Mouse (Mus musculus) kidney, embryonic 16.5 days (tissue): ENCODE data around the gene Zscan5b. TPM values are rescaled to one million over a fixed set of nuclear protein-coding genes. Genes with fewer than 3 reads are reported as not detected.
A peak's percentile ranks its signal among the peaks of the same experiment; 100 is the strongest.
"Not testable (repeated sequence)": the region's sequence is repeated elsewhere in the genome, so short reads cannot be mapped to it uniquely, and the experiment has no call there.

ENCODE experiments used
- ATAC-seq: fragments of 200-750 bp; cut with Nextera tagmentation; 2 replicates; pipeline ENCODE4 v1.8.0; 2017; ENCODE audit warnings: moderate TSS enrichment; ENCODE audit not compliant: low FRiP score, low TSS enrichment
- H3K27ac ChIP-seq: fragments of 300-500 bp; sonication (generic); 2 replicates; pipeline ENCODE4 v1.5.1; 2014; ENCODE audit warnings: low read length
- H3K27me3 ChIP-seq: fragments of 300-500 bp; sonication (generic); 2 replicates; pipeline ENCODE4 v1.6.1; 2014; ENCODE audit warnings: low read length, control low read depth, mixed read lengths; ENCODE audit not compliant: insufficient read depth
- H3K36me3 ChIP-seq: fragments of 300-500 bp; sonication (generic); 2 replicates; pipeline ENCODE4 v1.6.1; 2014; ENCODE audit warnings: low read length, control low read depth, mixed read lengths; ENCODE audit not compliant: insufficient read depth
- H3K4me1 ChIP-seq: fragments of 300-500 bp; sonication (generic); 2 replicates; pipeline ENCODE4 v1.6.1; 2014; ENCODE audit warnings: low read length, control low read depth, mixed read lengths; ENCODE audit not compliant: insufficient read depth
- H3K4me2 ChIP-seq: fragments of 300-500 bp; sonication (generic); replicated peaks from 2 replicates; pipeline ENCODE4 v1.6.1; 2014; ENCODE audit warnings: low read depth, low read length
- H3K4me3 ChIP-seq: fragments of 300-500 bp; sonication (generic); 2 replicates; pipeline ENCODE4 v1.5.1; 2014; ENCODE audit warnings: mild to moderate bottlenecking, low read length
- H3K9ac ChIP-seq: fragments of 300-500 bp; sonication (generic); replicated peaks from 2 replicates; pipeline ENCODE4 v1.6.1; 2014; ENCODE audit warnings: low read length
- H3K9me3 ChIP-seq: fragments of 300-500 bp; sonication (generic); 2 replicates; pipeline ENCODE4 v1.6.1; 2016; ENCODE audit warnings: low read length, control low read depth
- WGBS: fragments of 180-500 bp; shearing (Covaris S2); extraction: QIAGEN DNeasy Blood & Tissue Kit; methylation state at CpG from one replicate; pipeline ENCODE4 v1.1.7; 2014; 5-methylcytosine and 5-hydroxymethylcytosine counted together
- polyA plus RNA-seq: library from polyadenylated mRNA; unstranded; fragments of >200 nt; fragmentation: Nextera tagmentation; extraction: Ambion mirVana; gene quantifications from 2 replicates; pipeline ENCODE4 v1.2.1, GENCODE M21; 2015

The Zscan5b gene
- polyA plus RNA-seq, 1 experiment from 2014 or later = not detected

- not testable (repeated sequence) for H3K27me3 ChIP-seq, H3K27ac ChIP-seq, H3K9me3 ChIP-seq, ATAC-seq, H3K36me3 ChIP-seq, H3K4me2 ChIP-seq, H3K9ac ChIP-seq, H3K4me1 ChIP-seq, H3K4me3 ChIP-seq
- WGBS = 59% methylated on average over 8 of the region's 8 CpGs
These were observed 6.4 kb downstream of the Zscan5b start for GRCm38 (mm10) chr7:6228491-6228890.

- no peaks in the 10 kb centered on the region for H3K36me3 ChIP-seq
- no peaks in the 10 kb centered on the region for H3K27me3 ChIP-seq
- no peak overlapping the region for H3K4me2 ChIP-seq
- no peak overlapping the region for H3K9ac ChIP-seq
- no peak for ATAC-seq
- 56% methylated on average over 11 of the region's 11 CpGs for WGBS
- no peak overlapping the region for H3K4me3 ChIP-seq
- no peaks in the 10 kb centered on the region for H3K4me1 ChIP-seq
- no peak overlapping the region for H3K27ac ChIP-seq
- no peaks in the 10 kb centered on the region for H3K9me3 ChIP-seq
These were observed 17.7 kb downstream of the Zscan5b start for GRCm38 (mm10) chr7:6239787-6240186.

GRCm38 (mm10) chr7:6240841-6241425 is 18.9 kb downstream of the Zscan5b start:
- not testable (repeated sequence) for H3K4me1 ChIP-seq, H3K27me3 ChIP-seq, H3K36me3 ChIP-seq, H3K9ac ChIP-seq, H3K4me3 ChIP-seq, H3K9me3 ChIP-seq, H3K4me2 ChIP-seq, H3K27ac ChIP-seq
- ATAC-seq = 0 out of 2 replicates have a peak, but pooled peaks have one; percentile 39
- 21% methylated on average over 1 of the region's 1 CpGs for WGBS

GRCm38 (mm10) chr7:6244361-6245292 is 22.5 kb downstream of the Zscan5b start:
- H3K9ac ChIP-seq = no peak overlapping the region
- no peaks in the 10 kb centered on the region for H3K36me3 ChIP-seq
- no peak overlapping the region for H3K4me3 ChIP-seq
- no peaks in the 10 kb centered on the region for H3K27me3 ChIP-seq
- WGBS = 43% methylated on average over 11 of the region's 11 CpGs
- ATAC-seq = no peak
- H3K27ac ChIP-seq = no peak overlapping the region
- H3K4me1 ChIP-seq = no peaks in the 10 kb centered on the region
- H3K9me3 ChIP-seq = no peaks in the 10 kb centered on the region
- no peak overlapping the region for H3K4me2 ChIP-seq

GRCm38 (mm10) chr7:6252410-6252809 is 30.3 kb downstream of the Zscan5b start, which contains the start of gene Epp13:
Epp13 (plus strand) TSS chr7:6252710.
- Histone ChIP-seq H3K4me2 (no peak within 1 kb of the TSS), H3K9me3 (peaks cover 4% of the 10 kb centered on the region; the same call in 1 of the 2 replicates), H3K4me1 (no peaks in the 10 kb centered on the region), H3K27me3 (no peaks in the 10 kb centered on the region), H3K4me3 (no peak within 1 kb of the TSS), H3K9ac (no peak within 1 kb of the TSS), H3K27ac (no peak within 1 kb of the TSS), H3K36me3 (no peaks in the 10 kb centered on the region)
- WGBS = 79% methylated on average over 6 of the region's 6 CpGs
- ATAC-seq = no peak

- H3K9ac ChIP-seq = no peak overlapping the region
- ATAC-seq = no peak
- 95% methylated on average over 5 of the region's 5 CpGs for WGBS
- no peaks in the 10 kb centered on the region for H3K27me3 ChIP-seq
- H3K4me2 ChIP-seq = no peak overlapping the region
- no peaks in the 10 kb centered on the region for H3K36me3 ChIP-seq
- peaks cover 4% of the 10 kb centered on the region; the same call in 1 of the 2 replicates for H3K9me3 ChIP-seq
- no peak overlapping the region for H3K4me3 ChIP-seq
- H3K27ac ChIP-seq = no peak overlapping the region
- H3K4me1 ChIP-seq = no peaks in the 10 kb centered on the region
These were observed 32.4 kb downstream of the Zscan5b start for GRCm38 (mm10) chr7:6254451-6254850.

GRCm38 (mm10) chr7:6257386-6257785 is 35.3 kb downstream of the Zscan5b start:
- Histone ChIP-seq H3K27ac (no peak overlapping the region), H3K4me2 (no peak overlapping the region), H3K4me1 (no peaks in the 10 kb centered on the region), H3K4me3 (no peak overlapping the region), H3K36me3 (no peaks in the 10 kb centered on the region), H3K9ac (no peak overlapping the region), H3K27me3 (no peaks in the 10 kb centered on the region), H3K9me3 (peaks cover 4% of the 10 kb centered on the region; the same call in 1 of the 2 replicates)
- no peak for ATAC-seq
- WGBS = 80% methylated on average over 4 of the region's 4 CpGs

- Histone ChIP-seq H3K27ac (no peak overlapping the region), H3K9me3 (no peaks in the 10 kb centered on the region), H3K27me3 (no peaks in the 10 kb centered on the region), H3K36me3 (no peaks in the 10 kb centered on the region), H3K4me2 (no peak overlapping the region), H3K9ac (no peak overlapping the region), H3K4me1 (no peaks in the 10 kb centered on the region), H3K4me3 (no peak overlapping the region)
- ATAC-seq = no peak
- WGBS = 36% methylated on average over 16 of the region's 16 CpGs
These were observed 36.4 kb downstream of the Zscan5b start for GRCm38 (mm10) chr7:6258232-6259220.

GRCm38 (mm10) chr7:6260004-6260403 is 37.9 kb downstream of the Zscan5b start:
- H3K36me3 ChIP-seq, H3K27ac ChIP-seq, H3K4me2 ChIP-seq, H3K4me1 ChIP-seq, H3K9ac ChIP-seq, ATAC-seq, H3K4me3 ChIP-seq, H3K9me3 ChIP-seq, H3K27me3 ChIP-seq: not testable (repeated sequence)
- WGBS = 67% methylated on average over 2 of the region's 2 CpGs
